Mouse (Mus musculus) spleen, adult 2 months (tissue): ENCODE data around the gene Knstrn. TPM values are rescaled to one million over a fixed set of nuclear protein-coding genes. Genes with fewer than 3 reads are reported as not detected.

Experiments
- DNase-seq, 2 experiments: peaks; one replicate each; pipeline versions ENCODE4 v3.0.0 to v3.0.0-alpha.2; 2012 to 2021; ENCODE audit warnings: low spot score in 2 of 2, low read depth in 1 of 2
- H3K27ac ChIP-seq: fragments of 200-500 bp; 2 replicates; pipeline ENCODE4 v1.5.1; 2012; ENCODE audit warnings: low read length, inconsistent platforms; ENCODE audit not compliant: insufficient read depth
- H3K27me3 ChIP-seq: fragments of 200-500 bp; 2 replicates; pipeline ENCODE4 v1.6.1; 2012; ENCODE audit warnings: mild to moderate bottlenecking, moderate library complexity, low read length, inconsistent platforms; ENCODE audit not compliant: control insufficient read depth, insufficient read depth
- H3K36me3 ChIP-seq: fragments of 200-500 bp; 2 replicates; pipeline ENCODE4 v1.6.1; 2012; ENCODE audit warnings: mild to moderate bottlenecking, low read length, inconsistent platforms; ENCODE audit not compliant: control insufficient read depth, insufficient read depth
- H3K4me1 ChIP-seq: fragments of 200-500 bp; 2 replicates; pipeline ENCODE4 v1.6.1; 2011; ENCODE audit warnings: inconsistent platforms; ENCODE audit not compliant: control insufficient read depth, insufficient read depth, insufficient read length
- H3K4me3 ChIP-seq: fragments of 200-500 bp; 2 replicates; pipeline ENCODE4 v1.5.1; 2011; ENCODE audit warnings: mild to moderate bottlenecking, inconsistent platforms; ENCODE audit not compliant: insufficient read depth, insufficient read length; ENCODE audit errors: extremely low read depth
- CTCF ChIP-seq: fragments of 200-500 bp; IDR thresholded peaks from 2 replicates; pipeline ENCODE4 v1.5.1; 2011; ENCODE audit warnings: mild to moderate bottlenecking, inconsistent platforms; ENCODE audit not compliant: insufficient read depth, insufficient read length, insufficient replicate concordance; ENCODE audit errors: extremely low read depth
- POLR2A ChIP-seq: fragments of 200-500 bp; IDR thresholded peaks from 2 replicates; pipeline ENCODE4 v1.6.1; 2011; ENCODE audit warnings: low read depth, low read length, inconsistent platforms
- WGBS: fragments of 180-500 bp; shearing (Covaris S2); methylation state at CpG from one replicate; pipeline ENCODE4 v1.1.7; 2018; 5-methylcytosine and 5-hydroxymethylcytosine counted together
- polyA plus RNA-seq: library from polyadenylated mRNA; depleted of rRNA; stranded (reverse); fragments of >200 nt; gene quantifications from 2 replicates; pipeline ENCODE4 v1.2.3, GENCODE M21; 2012

Gene Knstrn
- polyA plus RNA-seq, 1 experiment = 4.2 TPM

- WGBS = 55% methylated on average over 4 of the region's 4 CpGs
- Histone ChIP-seq H3K27ac (no peak overlapping the region), H3K36me3 (no peaks in the 10 kb centered on the region), H3K4me1 (peaks cover 25% of the 10 kb centered on the region), H3K27me3 (peaks cover 10% of the 10 kb centered on the region), H3K4me3 (no peak overlapping the region)
- DNase-seq = no peak
- TF ChIP-seq CTCF = no peak
- TF ChIP-seq POLR2A = no peak
Observed at GRCm38 (mm10) chr2:118898771-118899170, 85.0 kb downstream of the Knstrn start.

GRCm38 (mm10) chr2:118899306-118899705, 85.5 kb downstream of the Knstrn start:
- no peak overlapping the region for H3K4me3 ChIP-seq
- H3K27ac ChIP-seq = no peak overlapping the region
- no peak for DNase-seq
- 53% methylated on average over 7 of the region's 7 CpGs for WGBS
- no peaks in the 10 kb centered on the region for H3K36me3 ChIP-seq
- H3K4me1 ChIP-seq = peaks cover 25% of the 10 kb centered on the region
- TF ChIP-seq CTCF = no peak
- H3K27me3 ChIP-seq = peaks cover 10% of the 10 kb centered on the region

GRCm38 (mm10) chr2:118899981-118900825, 86.4 kb downstream of the Knstrn start, which contains the start of gene Bahd1:
Gene Bahd1, plus strand, starts transcription at chr2:118900377.
- Histone ChIP-seq H3K27ac (no peak within 1 kb of the TSS), H3K4me1 (peaks cover 30% of the 10 kb centered on the region), H3K4me3 (peak within 1 kb of the TSS; percentile 51), H3K27me3 (peaks cover 10% of the 10 kb centered on the region), H3K36me3 (no peaks in the 10 kb centered on the region)
- DNase-seq = no peak
- WGBS = 7% methylated on average over 32 of the region's 32 CpGs
- TF ChIP-seq CTCF (no peak), POLR2A (no peak)

GRCm38 (mm10) chr2:118900826-118901140, 87.0 kb downstream of the Knstrn start:
- no peaks in the 10 kb centered on the region for H3K36me3 ChIP-seq
- under 1% methylated on average over 11 of the region's 11 CpGs for WGBS
- peaks cover 10% of the 10 kb centered on the region for H3K27me3 ChIP-seq
- TF ChIP-seq POLR2A = no peak
- DNase-seq = no peak
- no peak overlapping the region for H3K27ac ChIP-seq
- H3K4me3 ChIP-seq = peak overlapping the region; percentile 51
- peaks cover 33% of the 10 kb centered on the region for H3K4me1 ChIP-seq

GRCm38 (mm10) chr2:118901175-118902031, 87.6 kb downstream of the Knstrn start:
- peaks cover 40% of the 10 kb centered on the region for H3K4me1 ChIP-seq
- peak; percentile 45; the same call in 1 of the 2 replicates for TF ChIP-seq POLR2A
- no peak for TF ChIP-seq CTCF
- DNase-seq = peak; percentile 72 to 97
- H3K4me3 ChIP-seq = peak overlapping the region; percentile 94
- peak overlapping the region; percentile 78 for H3K27ac ChIP-seq
- H3K27me3 ChIP-seq = peaks cover 10% of the 10 kb centered on the region
- H3K36me3 ChIP-seq = no peaks in the 10 kb centered on the region
- 1% methylated on average over 81 of the region's 120 CpGs for WGBS

- Histone ChIP-seq H3K27me3 (peaks cover 10% of the 10 kb centered on the region), H3K36me3 (no peaks in the 10 kb centered on the region), H3K4me3 (peak overlapping the region; percentile 94), H3K4me1 (peaks cover 39% of the 10 kb centered on the region), H3K27ac (no peak overlapping the region)
- TF ChIP-seq POLR2A (no peak), CTCF (no peak)
- WGBS = 3% methylated on average over 92 of the region's 106 CpGs
- DNase-seq = peak in 1 of 2 experiments; percentile 36
Observed at GRCm38 (mm10) chr2:118902051-118903025, 88.5 kb downstream of the Knstrn start.
